Mouse (Mus musculus) heart, adult 9 months (tissue): Measurements from ENCODE around the gene Chkb.

Source experiments
- DNase-seq, 2 experiments: peaks; one replicate each; pipeline ENCODE4 v3.0.0; 2022; ENCODE audit warnings: low spot score in 2 of 2

Gene Chkb

GRCm38 (mm10) chr15:89399716-89400115 is 30.0 kb downstream of the Chkb start:
- no peak for DNase-seq

- no peak for DNase-seq
Observed at GRCm38 (mm10) chr15:89398146-89398545, 31.6 kb downstream of the Chkb start.

GRCm38 (mm10) chr15:89396883-89397282 is 32.8 kb downstream of the Chkb start:
- DNase-seq, result no peak

- DNase-seq, result no peak
Observed at GRCm38 (mm10) chr15:89390081-89390480, 39.6 kb downstream of the Chkb start.

GRCm38 (mm10) chr15:89387127-89387526 is 42.6 kb downstream of the Chkb start:
- DNase-seq, result no peak

DNA sequence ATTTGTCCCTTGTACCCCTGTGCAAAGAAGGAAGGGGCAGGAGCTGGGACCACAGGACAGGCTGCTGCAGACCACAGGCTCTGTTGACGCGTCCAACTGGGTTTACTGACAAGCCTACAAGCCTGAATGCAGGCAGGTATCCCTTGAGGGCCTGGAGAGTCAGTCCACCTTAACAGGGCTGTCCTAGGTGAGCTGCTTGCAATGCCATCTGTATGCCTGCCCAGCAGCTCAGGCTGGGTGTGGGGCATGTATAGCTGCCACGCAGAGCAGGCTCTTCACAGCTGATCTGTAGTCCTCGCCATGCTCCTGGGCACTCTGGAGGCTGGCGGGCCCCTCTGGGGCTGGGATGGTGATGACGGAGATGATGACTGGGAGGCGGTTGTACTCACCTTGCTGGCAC is 45.1 kb downstream of the Chkb start, which contains the start of gene Klhdc7b:
Klhdc7b (plus strand) TSS at position 301 of the 400 bp plus-strand sequence.
- no peak for DNase-seq

DNA sequence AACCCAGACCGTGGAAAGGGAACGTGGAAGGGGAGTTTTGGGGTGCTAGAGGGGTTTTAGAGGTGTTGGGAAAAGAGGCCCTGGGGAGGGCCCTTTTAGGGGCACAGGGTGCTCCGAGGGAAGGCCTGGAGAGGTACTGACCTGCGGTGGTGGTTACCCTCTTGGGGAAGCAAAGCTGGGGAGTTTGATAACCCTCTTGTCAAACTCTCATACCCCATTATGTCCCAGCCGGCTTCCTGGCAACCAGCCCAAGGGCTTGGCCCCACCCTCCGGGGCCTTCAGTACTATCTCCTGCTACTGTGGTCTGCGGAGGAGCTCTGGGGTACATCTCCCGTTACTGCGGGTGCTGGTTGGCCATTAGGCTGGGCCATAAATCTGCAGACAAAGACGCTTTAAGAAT is 50.3 kb downstream of the Chkb start:
- no peak for DNase-seq

GRCm38 (mm10) chr15:89378831-89379401 is 50.8 kb downstream of the Chkb start, which contains the start of gene Odf3b:
TSS of gene Odf3b (minus strand) at chr15:89379282.
- peak; percentile 69 to 72 for DNase-seq

DNA sequence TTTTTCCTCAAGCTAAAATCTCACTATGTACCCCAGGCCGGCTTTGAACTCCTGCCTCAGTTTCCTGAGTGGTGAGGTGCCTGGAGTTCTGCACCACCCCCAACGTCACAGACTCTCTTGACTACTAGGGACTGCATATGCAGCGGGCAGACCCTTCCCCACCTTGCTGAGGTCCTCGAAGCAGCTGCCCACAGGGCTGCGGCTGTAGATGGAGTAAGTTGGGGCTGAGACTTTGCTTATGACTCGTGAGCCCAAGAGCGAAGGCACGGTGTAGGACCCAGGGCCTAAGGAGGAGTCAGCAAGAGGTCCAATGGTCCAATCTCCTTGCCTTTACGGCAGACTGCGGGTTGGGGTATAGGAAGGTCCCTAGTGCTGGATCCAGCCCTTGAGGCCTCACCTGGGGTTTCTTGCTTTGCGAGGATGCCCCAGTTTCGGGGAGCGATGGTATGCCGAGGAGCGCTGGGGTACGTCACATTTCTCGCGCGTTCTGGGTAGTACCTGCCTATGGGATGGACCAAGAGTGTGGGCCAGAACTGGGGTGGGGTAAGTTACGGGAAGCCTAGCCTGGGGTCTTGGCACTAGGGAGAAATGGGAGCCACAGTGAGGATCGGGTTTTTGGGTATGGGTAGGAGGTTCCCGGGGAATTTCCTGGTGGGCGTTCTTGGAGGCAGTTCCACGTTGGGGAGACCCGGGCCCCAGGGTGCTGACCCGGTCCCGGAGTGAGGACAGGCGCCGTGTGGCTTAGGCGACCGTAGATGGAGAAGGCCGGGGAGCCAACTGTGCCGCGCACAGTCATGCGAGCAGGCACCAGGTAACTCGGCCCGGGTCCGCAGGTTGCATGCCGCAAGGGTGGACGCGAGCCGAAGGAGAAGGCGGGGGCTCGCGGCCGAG is 51.5 kb downstream of the Chkb start:
- no peak for DNase-seq

DNA sequence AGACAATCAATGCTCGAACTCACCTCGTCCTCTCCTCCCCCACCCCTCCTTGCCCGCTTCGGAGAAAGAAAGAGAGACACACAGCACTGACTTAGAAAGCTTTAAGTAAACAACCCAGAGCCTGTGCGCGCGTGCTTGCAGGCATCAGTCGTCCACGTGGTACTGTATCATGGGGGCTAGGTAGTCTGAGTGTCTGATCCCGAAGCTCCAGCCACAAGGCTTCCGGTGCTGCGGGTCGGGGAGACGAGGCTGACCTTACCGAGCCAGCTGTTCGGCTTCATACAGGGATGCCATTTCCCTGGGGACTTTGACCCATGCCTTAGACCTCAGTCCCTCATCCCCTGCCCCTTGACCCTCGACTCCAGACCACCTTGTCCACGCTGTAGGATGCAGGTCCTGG is 52.3 kb downstream of the Chkb start:
- no peak for DNase-seq

GRCm38 (mm10) chr15:89376957-89377356 is 52.8 kb downstream of the Chkb start, which contains the start of gene Tymp:
TSS of gene Tymp (minus strand) at chr15:89377039.
- no peak for DNase-seq
